Mouse (Mus musculus): ENCODE results near the gene Sufu. TPM values are rescaled to one million over a fixed set of nuclear protein-coding genes. Genes with fewer than 3 reads are reported as not detected.
A peak's percentile ranks its signal among the peaks of the same experiment; 100 is the strongest.

The Sufu gene
- 5.5 to 11.0 TPM (median 5.8 TPM) in 3 replicates for total RNA-seq (2017)

GRCm38 (mm10) chr19:46396686-46397435 lies at the start of gene Sufu:
Gene Sufu (plus strand): TSS chr19:46396896.
- peak; percentile 86 for ATAC-seq (replicated peaks; ENCODE audit: insufficient number of reproducible peaks, low FRiP score, low TSS enrichment, poor library complexity, severe bottlenecking)

GRCm38 (mm10) chr19:46347146-46347545 lies 49.5 kb upstream of the Sufu start:
- ATAC-seq (replicated peaks; ENCODE audit: insufficient number of reproducible peaks, low FRiP score, low TSS enrichment, poor library complexity, severe bottlenecking): no peak

DNA sequence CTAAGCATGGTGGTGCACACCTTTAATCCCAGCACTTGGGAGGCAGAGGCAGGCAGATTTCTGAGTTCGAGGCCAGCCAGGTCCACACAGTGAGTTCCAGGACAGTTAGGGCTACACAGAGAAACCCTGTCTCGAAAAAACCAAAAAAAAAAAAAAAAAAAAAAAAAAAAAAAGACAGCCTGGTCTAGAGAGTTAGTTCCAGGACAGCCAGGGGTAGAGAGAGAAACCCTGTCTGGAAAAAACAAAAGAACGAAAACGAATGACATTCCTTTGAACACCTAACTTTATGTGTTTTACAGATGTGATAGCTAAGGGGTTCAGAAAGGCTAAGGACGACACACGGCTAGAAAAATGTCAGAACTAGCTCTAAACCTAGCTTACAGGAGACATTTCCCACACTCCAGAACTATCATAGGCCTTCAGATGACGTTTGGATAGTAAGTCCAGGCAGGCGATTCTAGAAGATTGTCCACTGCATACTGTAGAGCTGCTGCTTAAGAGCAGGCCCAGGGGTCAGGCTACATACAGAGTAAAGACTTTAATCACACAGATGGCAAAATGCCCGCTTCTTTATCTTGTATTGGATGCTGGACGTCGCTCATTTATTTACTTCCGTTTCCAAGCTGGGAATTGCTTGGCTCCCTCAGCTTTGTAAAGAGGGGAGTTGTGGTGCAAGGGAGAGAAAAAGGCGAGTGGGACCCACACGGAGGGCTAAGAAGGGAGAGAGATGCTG lies 48.6 kb upstream of the Sufu start:
- ATAC-seq (replicated peaks; ENCODE audit: insufficient number of reproducible peaks, low FRiP score, low TSS enrichment, poor library complexity, severe bottlenecking): no peak

DNA sequence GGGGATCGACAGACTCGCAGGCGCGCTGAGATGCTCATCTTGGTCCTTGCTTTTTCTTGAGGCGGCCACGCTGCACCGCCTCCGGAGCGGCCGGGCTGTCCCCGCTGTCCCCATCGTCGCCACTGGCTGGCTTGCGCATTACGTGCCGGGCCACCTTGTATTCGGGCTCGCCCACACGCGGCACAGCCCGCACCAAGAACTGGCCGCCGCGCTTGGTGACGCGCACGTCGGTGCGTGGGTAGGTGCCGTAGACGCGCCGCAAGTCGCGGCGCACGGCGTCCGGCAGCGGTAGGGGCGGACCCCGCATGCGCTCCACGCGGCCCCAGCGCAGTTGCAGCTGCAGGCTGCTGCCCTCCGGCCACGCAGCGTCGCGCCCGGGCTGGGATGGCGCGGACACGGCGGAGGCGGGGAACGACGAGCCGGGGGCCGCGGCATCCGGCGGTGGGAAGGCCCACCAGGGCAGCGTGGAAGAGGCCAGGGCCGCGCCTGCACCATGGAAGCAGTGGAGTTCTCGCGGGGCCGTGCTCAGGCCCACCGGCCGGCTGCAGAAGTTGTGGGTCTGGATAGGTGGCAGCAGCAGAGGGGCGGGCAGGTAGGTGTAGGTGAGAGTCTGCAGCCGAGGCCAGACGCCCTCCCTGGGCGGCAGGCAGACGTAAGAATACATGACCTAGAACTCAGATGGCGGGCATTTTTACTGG lies 47.8 kb upstream of the Sufu start:
- peak; percentile 54 for ATAC-seq (replicated peaks; ENCODE audit: insufficient number of reproducible peaks, low FRiP score, low TSS enrichment, poor library complexity, severe bottlenecking)

DNA sequence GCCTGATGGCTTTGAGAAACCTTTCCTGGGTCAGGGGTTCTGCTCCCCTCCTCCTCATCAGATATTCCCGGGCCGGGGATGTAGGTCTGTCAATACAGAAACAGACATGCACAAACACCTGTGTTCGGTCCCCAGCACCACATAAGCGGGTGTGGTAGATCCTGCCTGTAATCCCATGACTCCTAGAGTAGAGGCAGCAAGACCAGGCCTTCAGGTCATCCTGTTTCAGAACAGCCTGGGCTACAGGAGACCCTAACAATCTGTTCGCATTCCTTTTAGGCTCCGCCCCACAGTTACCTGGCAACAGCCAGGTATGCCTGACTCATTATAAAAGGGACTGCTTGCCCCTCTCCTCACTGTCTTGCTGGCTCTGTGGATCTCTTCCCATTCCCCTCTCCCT lies 47.1 kb upstream of the Sufu start:
- no peak for ATAC-seq (replicated peaks; ENCODE audit: insufficient number of reproducible peaks, low FRiP score, low TSS enrichment, poor library complexity, severe bottlenecking)

DNA sequence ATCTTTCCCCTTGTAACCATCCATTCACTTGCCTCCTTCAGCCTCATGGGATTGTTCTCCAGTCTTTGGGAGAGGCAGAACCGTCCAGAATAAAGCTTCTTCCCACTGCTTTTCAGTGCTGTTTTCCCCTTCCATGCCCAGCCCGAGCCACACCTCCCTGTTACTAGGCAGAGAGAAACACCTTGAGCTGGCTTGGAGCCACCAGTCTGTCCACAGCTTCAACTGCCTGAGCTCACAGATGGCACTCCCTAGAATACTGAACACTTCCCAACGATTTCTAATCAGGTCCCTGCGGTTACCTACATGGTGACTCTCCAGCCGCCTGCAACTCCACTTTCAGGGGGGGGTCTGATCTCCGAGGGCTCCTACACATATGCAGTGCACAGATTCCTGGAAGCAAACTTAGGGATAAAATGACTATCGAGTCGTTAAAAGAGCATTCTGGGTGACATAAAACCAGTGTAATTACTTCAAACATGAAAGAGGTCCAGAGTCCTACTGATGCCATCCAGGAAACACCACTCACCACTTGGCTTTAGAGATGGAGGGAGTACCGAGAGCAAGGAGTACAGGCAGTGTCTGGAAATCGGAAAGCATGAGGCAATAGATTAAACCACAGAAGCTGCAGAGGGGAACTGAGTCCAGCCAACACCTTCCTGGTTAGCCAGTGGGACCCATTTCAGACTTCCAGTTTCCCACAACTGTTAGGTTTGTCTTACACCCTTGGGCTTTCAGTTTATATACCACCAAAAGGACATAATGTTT lies 46.3 kb upstream of the Sufu start, which contains the start of gene 2310034G01Rik:
TSS of gene 2310034G01Rik (minus strand) at position 135 of the 765 bp plus-strand sequence.
- no peak for ATAC-seq (replicated peaks; ENCODE audit: insufficient number of reproducible peaks, low FRiP score, low TSS enrichment, poor library complexity, severe bottlenecking)

DNA sequence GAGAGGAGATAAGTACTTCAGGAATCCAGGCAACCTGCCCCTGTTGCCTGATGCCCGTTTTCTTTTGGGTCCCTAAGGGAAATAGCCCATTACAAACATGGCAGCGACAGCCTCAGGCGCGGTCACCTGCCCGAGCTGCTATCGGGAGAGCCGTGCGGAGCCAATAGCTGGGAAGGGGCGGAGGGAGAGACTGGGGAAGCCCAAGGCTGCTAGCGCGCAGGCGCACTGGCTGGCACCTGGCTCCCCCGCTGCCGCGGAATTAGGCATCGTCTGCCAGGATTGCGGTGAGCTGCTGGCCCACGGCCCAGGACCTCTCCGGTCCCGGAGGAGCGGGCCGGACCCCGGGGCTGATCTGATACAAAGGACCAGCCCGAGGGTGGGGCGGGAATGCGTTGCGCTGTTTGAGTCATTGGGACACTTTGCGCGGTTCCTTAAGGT lies 40.0 kb upstream of the Sufu start:
- ATAC-seq (replicated peaks; ENCODE audit: insufficient number of reproducible peaks, low FRiP score, low TSS enrichment, poor library complexity, severe bottlenecking): peak; percentile 90

DNA sequence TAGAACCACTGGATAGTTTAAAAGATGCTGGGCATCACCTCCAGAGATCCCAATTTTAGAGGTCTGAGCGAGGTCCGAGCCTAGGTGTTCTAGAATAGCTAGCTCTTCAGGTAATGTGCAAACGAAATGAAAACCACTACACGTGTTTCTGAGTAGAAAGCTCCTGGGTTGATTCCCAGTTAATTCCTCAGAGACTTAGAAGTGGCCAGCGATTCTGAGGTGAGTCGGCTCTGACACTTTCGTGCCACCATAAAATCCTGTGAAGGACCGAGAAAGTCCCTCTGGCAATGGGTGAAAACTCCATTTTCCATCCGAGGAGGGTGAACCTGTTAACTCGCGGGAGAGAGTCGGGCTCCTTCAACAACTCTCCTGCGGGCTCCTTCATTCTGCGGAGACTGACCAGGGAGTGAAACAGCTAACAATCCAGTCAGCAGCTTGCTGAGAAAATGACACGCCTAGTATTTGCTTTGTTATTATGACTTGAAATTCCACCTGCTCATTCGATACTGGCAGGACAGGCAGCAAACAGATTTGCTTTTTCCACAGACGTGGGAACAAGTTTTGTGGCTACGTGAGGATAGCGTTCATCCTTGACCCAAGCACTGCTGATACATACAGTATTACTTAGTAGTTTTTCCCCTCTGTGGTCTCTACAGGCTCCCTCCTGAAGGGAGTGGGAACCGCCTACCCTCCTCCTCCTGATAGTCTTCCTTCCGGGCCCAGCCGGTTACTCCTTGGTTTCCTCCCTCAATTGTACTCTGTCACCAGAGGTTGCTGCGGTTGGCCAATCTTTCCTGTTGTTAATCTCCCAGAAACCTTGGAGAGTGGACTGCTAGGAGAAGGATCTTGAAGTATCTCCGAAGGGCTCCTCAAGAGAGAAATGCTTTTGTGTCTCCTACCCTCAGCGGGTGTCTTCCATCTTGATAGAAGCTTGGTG lies 39.1 kb upstream of the Sufu start:
- no peak for ATAC-seq (replicated peaks; ENCODE audit: insufficient number of reproducible peaks, low FRiP score, low TSS enrichment, poor library complexity, severe bottlenecking)

GRCm38 (mm10) chr19:46358381-46358780 lies 38.3 kb upstream of the Sufu start:
- no peak for ATAC-seq (replicated peaks; ENCODE audit: insufficient number of reproducible peaks, low FRiP score, low TSS enrichment, poor library complexity, severe bottlenecking)

GRCm38 (mm10) chr19:46362104-46362503 lies 34.6 kb upstream of the Sufu start:
- ATAC-seq (replicated peaks; ENCODE audit: insufficient number of reproducible peaks, low FRiP score, low TSS enrichment, poor library complexity, severe bottlenecking): no peak

GRCm38 (mm10) chr19:46363294-46364009 lies 33.2 kb upstream of the Sufu start:
- no peak for ATAC-seq (replicated peaks; ENCODE audit: insufficient number of reproducible peaks, low FRiP score, low TSS enrichment, poor library complexity, severe bottlenecking)

DNA sequence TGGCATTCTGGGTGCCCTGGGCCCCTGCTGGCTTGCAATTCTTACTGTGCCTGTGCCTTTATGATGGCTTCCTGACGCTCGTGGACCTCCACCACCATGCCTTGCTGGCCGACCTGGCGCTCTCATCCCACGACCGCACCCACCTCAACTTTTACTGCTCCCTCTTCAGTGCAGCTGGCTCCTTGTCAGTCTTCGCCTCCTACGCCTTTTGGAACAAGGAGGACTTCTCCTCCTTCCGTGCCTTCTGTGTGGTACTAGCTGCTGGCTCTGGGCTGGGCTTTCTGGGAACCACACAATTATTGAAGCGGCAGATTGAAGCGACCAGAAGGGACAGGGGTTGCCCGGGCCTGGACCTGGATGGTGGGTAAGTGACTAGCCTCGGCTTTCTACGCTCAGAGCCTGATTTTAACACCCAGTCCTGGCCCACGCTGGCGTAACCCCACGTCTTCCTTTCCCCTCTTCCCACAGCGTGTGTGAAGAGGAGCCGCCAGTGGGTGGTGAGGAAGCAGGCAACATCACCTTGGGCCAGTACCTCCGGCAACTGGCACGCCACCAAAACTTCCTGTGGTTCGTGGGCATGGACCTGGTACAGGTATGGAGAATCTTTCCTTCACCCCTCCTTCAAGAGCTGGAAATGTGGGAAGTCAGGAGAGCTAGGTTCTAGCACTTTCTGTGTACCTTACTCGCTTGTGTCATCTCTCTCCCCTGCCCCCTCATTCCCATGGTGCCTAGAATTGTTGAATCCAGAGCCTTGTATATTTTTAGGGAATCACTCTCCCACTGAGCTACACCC lies 28.7 kb upstream of the Sufu start:
- ATAC-seq (replicated peaks; ENCODE audit: insufficient number of reproducible peaks, low FRiP score, low TSS enrichment, poor library complexity, severe bottlenecking): no peak

DNA sequence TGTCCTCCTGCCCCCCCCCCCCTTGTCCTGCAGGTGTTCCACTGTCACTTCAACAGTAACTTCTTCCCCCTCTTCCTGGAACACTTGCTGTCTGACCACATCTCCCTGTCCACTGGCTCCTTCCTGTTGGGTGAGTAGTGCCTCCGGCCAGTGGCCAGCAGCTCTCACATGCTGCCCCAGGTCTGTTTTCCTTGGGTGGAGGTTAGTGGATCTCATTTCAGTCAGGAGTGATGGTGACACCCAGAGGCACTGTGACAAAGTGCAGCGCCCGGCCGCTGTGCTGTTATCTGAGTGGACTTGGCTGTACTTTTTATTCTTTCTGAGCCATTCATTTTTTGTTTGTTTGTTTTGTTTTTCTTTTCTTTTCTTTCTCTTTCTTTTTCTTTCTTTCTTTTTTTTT lies 27.5 kb upstream of the Sufu start:
- peak; percentile 62; the same call in 1 of the 2 replicates for ATAC-seq (replicated peaks; ENCODE audit: insufficient number of reproducible peaks, low FRiP score, low TSS enrichment, poor library complexity, severe bottlenecking)

DNA sequence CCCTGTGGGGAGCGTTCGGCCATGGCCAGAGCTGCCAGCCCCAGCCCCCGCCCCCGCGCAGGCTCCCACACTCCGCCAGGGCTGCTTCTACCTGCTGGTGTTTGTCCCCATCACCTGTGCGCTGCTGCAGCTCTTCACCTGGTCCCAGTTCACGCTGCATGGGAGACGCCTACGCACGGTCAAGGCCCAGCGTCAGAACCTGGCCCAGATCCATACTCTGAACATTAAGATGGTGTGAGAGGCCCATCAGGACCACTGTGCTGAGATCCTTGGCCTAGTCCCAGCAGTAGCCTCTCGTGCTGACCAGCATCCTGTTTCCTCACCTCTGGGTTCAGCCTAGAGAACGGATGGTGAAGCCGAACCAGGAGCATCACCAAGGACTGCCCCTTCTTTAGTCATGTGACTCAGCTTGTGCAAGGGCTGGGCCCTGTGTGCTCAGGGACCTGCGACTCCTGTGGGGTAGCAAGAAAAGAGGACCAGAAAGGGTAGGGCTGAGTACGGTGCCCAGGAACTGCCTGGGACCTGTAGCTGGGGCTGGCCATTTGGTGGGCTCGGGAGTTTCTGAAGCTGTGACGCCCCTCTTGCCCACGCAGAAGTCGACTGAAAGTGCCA lies 22.1 kb upstream of the Sufu start:
- ATAC-seq (replicated peaks; ENCODE audit: insufficient number of reproducible peaks, low FRiP score, low TSS enrichment, poor library complexity, severe bottlenecking): no peak

- ATAC-seq (replicated peaks; ENCODE audit: insufficient number of reproducible peaks, low FRiP score, low TSS enrichment, poor library complexity, severe bottlenecking): no peak
These were observed 21.2 kb upstream of the Sufu start for GRCm38 (mm10) chr19:46375489-46375888.

DNA sequence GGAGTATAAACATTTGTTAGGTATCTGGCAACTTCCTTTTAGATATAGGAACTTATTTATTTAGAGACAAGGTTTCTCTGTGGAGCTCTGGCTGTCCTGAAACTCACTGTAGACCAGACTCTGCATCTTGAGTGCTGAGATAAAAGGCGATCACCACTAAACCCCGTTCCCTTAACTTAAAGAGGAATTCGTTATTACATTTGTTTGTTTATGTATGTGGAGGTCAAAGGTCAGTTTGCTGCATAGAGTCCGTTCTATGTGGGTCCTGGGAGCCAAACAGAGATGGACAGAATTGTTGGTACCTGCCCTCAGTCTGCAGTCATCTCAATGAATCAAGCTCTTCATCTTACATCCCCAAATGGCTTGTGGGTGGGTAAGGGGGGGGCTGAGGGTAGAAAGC lies 20.8 kb upstream of the Sufu start:
- ATAC-seq (replicated peaks; ENCODE audit: insufficient number of reproducible peaks, low FRiP score, low TSS enrichment, poor library complexity, severe bottlenecking): no peak

Measured in monocyte, adult 5-6 weeks (primary cell).